Mouse (Mus musculus) heart, postnatal 14 days (tissue): ENCODE data around the gene Snai3. TPM values are rescaled to one million over a fixed set of nuclear protein-coding genes. Genes with fewer than 3 reads are reported as not detected.

Experiments used
- DNase-seq, 2 experiments: peaks; one replicate each; pipeline ENCODE4 v3.0.0; 2021 to 2022
- intact Hi-C: fragments of 180-260 bp; cut with DNase I; formaldehyde crosslinking; loops from one replicate; pipeline ENCODE4 v1.15.1; 2025
- total RNA-seq, 2 experiments: library from RNA; stranded (reverse); gene quantifications; 2 replicates each; pipeline ENCODE4 v1.2.3; 2021

Gene Snai3
- total RNA-seq, 2 experiments from 2014 or later: 1.1 to 1.6 TPM

- intact Hi-C loops: no loop called here
- no peak for DNase-seq
Measured at GRCm38 (mm10) chr8:122461473-122462148, 1.1 kb upstream of the Snai3 start.

- intact Hi-C loops: no loop called here
Measured at GRCm38 (mm10) chr8:122459990-122460389, 543 bp downstream of the Snai3 start.

GRCm38 (mm10) chr8:122459218-122459900 lies 1.2 kb downstream of the Snai3 start:
- DNase-seq: no peak
- intact Hi-C loops: no loop called here

More at GRCm38 (mm10) chr8:122459990-122460389, 543 bp downstream of the Snai3 start:
- DNase-seq: no peak

- intact Hi-C loops: no loop called here
- no peak for DNase-seq
Measured at GRCm38 (mm10) chr8:122457171-122457570, 3.4 kb downstream of the Snai3 start.

GRCm38 (mm10) chr8:122454409-122454808 lies 6.1 kb downstream of the Snai3 start:
- intact Hi-C loops: no loop called here
- DNase-seq: no peak

- peak; percentile 36 to 47 for DNase-seq
- intact Hi-C loops: no loop called here
Measured at GRCm38 (mm10) chr8:122452154-122452553, 8.4 kb downstream of the Snai3 start.

- intact Hi-C loops: no loop called here
- peak; percentile 46 to 60 for DNase-seq
Measured at GRCm38 (mm10) chr8:122451161-122451703, 9.3 kb downstream of the Snai3 start.

- intact Hi-C loops: loop anchor here (5.0 kb wide), 1 partner anchor 173 kb away; no protein-coding TSS in a partner anchor
- DNase-seq: no peak
Measured at GRCm38 (mm10) chr8:122445203-122445602, 15.3 kb downstream of the Snai3 start.

- peak; percentile 88 to 89 for DNase-seq
- intact Hi-C loops: no loop called here
Measured at GRCm38 (mm10) chr8:122444058-122444748, 16.3 kb downstream of the Snai3 start.

GRCm38 (mm10) chr8:122443262-122444006 lies 17.1 kb downstream of the Snai3 start, which contains the start of gene Mvd:
TSS of gene Mvd (minus strand) at chr8:122443422.
- intact Hi-C loops: no loop called here
- peak; percentile 98 for DNase-seq

GRCm38 (mm10) chr8:122442781-122443180 lies 17.8 kb downstream of the Snai3 start:
- intact Hi-C loops: no loop called here
- DNase-seq: no peak

- intact Hi-C loops: no loop called here
- no peak for DNase-seq
Measured at GRCm38 (mm10) chr8:122442356-122442755, 18.2 kb downstream of the Snai3 start.

- intact Hi-C loops: no loop called here
- DNase-seq: no peak
Measured at GRCm38 (mm10) chr8:122441326-122441725, 19.2 kb downstream of the Snai3 start.

GRCm38 (mm10) chr8:122439336-122439735 lies 21.2 kb downstream of the Snai3 start:
- DNase-seq: no peak
- intact Hi-C loops: no loop called here

- DNase-seq: no peak
- intact Hi-C loops: no loop called here
Measured at GRCm38 (mm10) chr8:122437708-122438331, 22.7 kb downstream of the Snai3 start.

GRCm38 (mm10) chr8:122436586-122437125 lies 23.9 kb downstream of the Snai3 start:
- intact Hi-C loops: no loop called here
- DNase-seq: no peak

GRCm38 (mm10) chr8:122436146-122436545 lies 24.4 kb downstream of the Snai3 start:
- DNase-seq: no peak
- intact Hi-C loops: no loop called here

- intact Hi-C loops: no loop called here
- DNase-seq: no peak
Measured at GRCm38 (mm10) chr8:122435375-122435774, 25.2 kb downstream of the Snai3 start.

- DNase-seq: no peak
- intact Hi-C loops: loop anchor here (5.0 kb wide), 1 partner anchor 39 kb away; no protein-coding TSS in a partner anchor
Measured at GRCm38 (mm10) chr8:122433269-122433905, 27.1 kb downstream of the Snai3 start.
